Mouse (Mus musculus): ENCODE measurements around the gene Ttc12.

DNA sequence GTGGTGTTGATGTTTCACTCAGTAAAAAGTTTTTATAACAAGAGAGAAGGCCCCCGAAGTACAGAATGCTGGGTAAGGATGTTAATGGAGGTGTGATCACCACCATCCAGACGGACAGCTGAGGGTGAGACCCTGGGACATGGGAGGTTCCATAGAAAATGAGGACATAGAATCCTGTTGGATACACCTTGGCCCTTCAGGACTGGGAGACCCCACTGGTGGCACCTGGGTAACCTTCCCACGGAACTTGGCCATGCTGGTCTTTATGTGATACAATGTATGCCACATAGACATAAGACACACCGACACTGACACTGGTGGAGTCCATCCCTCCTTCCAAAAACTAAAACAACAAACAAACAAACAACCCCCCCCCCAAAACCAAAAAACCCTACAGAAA, 16.2 kb upstream of the Ttc12 start:
- TF ChIP-seq POLR2A (IDR thresholded peaks at IDR 0.05; ENCODE audit: borderline replicate concordance, low read depth, low read length) (no peak), CTCF (IDR thresholded peaks at IDR 0.05; ENCODE audit: low read depth, low read length) (no peak)

All from bone marrow macrophage, adult 2 months (primary cell).